Mouse (Mus musculus) layer of hippocampus, adult 2 months (tissue): ENCODE data around the gene Tpx2. TPM values are rescaled to one million over a fixed set of nuclear protein-coding genes. Genes with fewer than 3 reads are reported as not detected.

Source experiments
- DNase-seq, 2 experiments: peaks; one replicate each; pipeline ENCODE4 v3.0.0; 2022; ENCODE audit warnings: low spot score in 2 of 2
- H3K27ac ChIP-seq: fragments of 200-600 bp; 2 replicates; pipeline ENCODE4 v1.8.1; 2022
- H3K4me3 ChIP-seq: fragments of 200-600 bp; 2 replicates; pipeline ENCODE4 v1.8.1; 2022; ENCODE audit warnings: mild to moderate bottlenecking
- CTCF ChIP-seq: fragments of 200-600 bp; conservative IDR thresholded peaks from 2 replicates; pipeline ENCODE4 v1.8.1; 2022; ENCODE audit warnings: antibody characterized with exemption, mild to moderate bottlenecking, moderate library complexity
- total RNA-seq, 2 experiments: library from RNA; stranded (reverse); gene quantifications; 2 replicates each; pipeline ENCODE4 v1.2.3; 2021

Tpx2 gene
- total RNA-seq, 2 experiments from 2014 or later: 2.0 to 2.2 TPM

- no peak for TF ChIP-seq CTCF
- DNase-seq: no peak
- Histone ChIP-seq H3K4me3 (peak overlapping the region; percentile 100; the same call in 1 of the 2 replicates), H3K27ac (peak overlapping the region; percentile 100)
These were observed 23.2 kb upstream of the Tpx2 start for GRCm38 (mm10) chr2:152824438-152825167.

- Histone ChIP-seq H3K4me3 (peak overlapping the region; percentile 100), H3K27ac (peak overlapping the region; percentile 100)
- no peak for TF ChIP-seq CTCF
- DNase-seq: no peak
These were observed 22.5 kb upstream of the Tpx2 start for GRCm38 (mm10) chr2:152825168-152825697.

- no peak for DNase-seq
- Histone ChIP-seq H3K4me3 (peak overlapping the region; percentile 100), H3K27ac (peak overlapping the region; percentile 100)
- TF ChIP-seq CTCF: no peak
These were observed 22.1 kb upstream of the Tpx2 start for GRCm38 (mm10) chr2:152825713-152826112.

- TF ChIP-seq CTCF: no peak
- peak overlapping the region; percentile 100 for H3K4me3 ChIP-seq
- H3K27ac ChIP-seq: peak overlapping the region; percentile 100
- DNase-seq: no peak
These were observed 21.3 kb upstream of the Tpx2 start for GRCm38 (mm10) chr2:152826481-152826880.

GRCm38 (mm10) chr2:152827321-152828010, 20.3 kb upstream of the Tpx2 start:
- no peak for DNase-seq
- Histone ChIP-seq H3K27ac (peak overlapping the region; percentile 100), H3K4me3 (peak overlapping the region; percentile 100)
- no peak for TF ChIP-seq CTCF

GRCm38 (mm10) chr2:152828011-152828370, 19.8 kb upstream of the Tpx2 start:
- TF ChIP-seq CTCF: no peak
- peak overlapping the region; percentile 100 for H3K27ac ChIP-seq
- no peak for DNase-seq
- H3K4me3 ChIP-seq: peak overlapping the region; percentile 100

- DNase-seq: no peak
- Histone ChIP-seq H3K27ac (peak overlapping the region; percentile 100), H3K4me3 (peak overlapping the region; percentile 100)
- no peak for TF ChIP-seq CTCF
These were observed 19.2 kb upstream of the Tpx2 start for GRCm38 (mm10) chr2:152828532-152828931.

- H3K4me3 ChIP-seq: peak overlapping the region; percentile 100
- peak overlapping the region; percentile 100 for H3K27ac ChIP-seq
- DNase-seq: peak in 1 of 2 experiments; percentile 37
- TF ChIP-seq CTCF: no peak
These were observed 18.3 kb upstream of the Tpx2 start for GRCm38 (mm10) chr2:152829367-152829881.

- Histone ChIP-seq H3K27ac (peak overlapping the region; percentile 100), H3K4me3 (peak overlapping the region; percentile 100)
- peak; percentile 79 for TF ChIP-seq CTCF
- DNase-seq: peak; percentile 90
These were observed 17.5 kb upstream of the Tpx2 start for GRCm38 (mm10) chr2:152830021-152830921.

- Histone ChIP-seq H3K4me3 (peak within 1 kb of the TSS; percentile 100), H3K27ac (peak within 1 kb of the TSS; percentile 100)
- peak; percentile 87 for TF ChIP-seq CTCF
- DNase-seq: peak; percentile 98
These were observed 16.5 kb upstream of the Tpx2 start, which contains the start of gene Bcl2l1 for GRCm38 (mm10) chr2:152831019-152831878. Bcl2l1 (minus strand) TSS chr2:152831728.

- Histone ChIP-seq H3K27ac (no peak overlapping the region), H3K4me3 (no peak overlapping the region)
- no peak for TF ChIP-seq CTCF
- DNase-seq: no peak
These were observed 8.5 kb upstream of the Tpx2 start for GRCm38 (mm10) chr2:152839256-152839655.

- Histone ChIP-seq H3K27ac (no peak overlapping the region), H3K4me3 (no peak overlapping the region)
- no peak for DNase-seq
- no peak for TF ChIP-seq CTCF
These were observed 5.0 kb upstream of the Tpx2 start for GRCm38 (mm10) chr2:152842741-152843140.
